Mouse (Mus musculus) kidney, postnatal 36 days (tissue): ENCODE results near the gene Chp1.
A peak's percentile ranks its signal among the peaks of the same experiment; 100 is the strongest.
"Not testable (repeated sequence)": the region's sequence is repeated elsewhere in the genome, so short reads cannot be mapped to it uniquely, and the experiment has no call there.

Source experiments
- DNase-seq, 2 experiments: peaks; one replicate each; pipeline ENCODE4 v3.0.0; 2021 to 2022; ENCODE audit warnings: mixed read lengths in 2 of 2

Chp1 gene

GRCm38 (mm10) chr2:119547522-119548370 lies at the start of gene Chp1, which contains the start of gene Exd1:
TSS of gene Chp1 (plus strand) at chr2:119547697.
TSS of gene Exd1 (minus strand) at chr2:119547627.
- peak; percentile 99 to 100 for DNase-seq

- no peak for DNase-seq
Measured at GRCm38 (mm10) chr2:119498859-119499258, 48.6 kb upstream of the Chp1 start.

GRCm38 (mm10) chr2:119500965-119501652 lies 46.4 kb upstream of the Chp1 start:
- no peak for DNase-seq

GRCm38 (mm10) chr2:119507108-119507507 lies 40.4 kb upstream of the Chp1 start:
- DNase-seq = peak; percentile 14 to 65

- not testable (repeated sequence) for DNase-seq
Measured at GRCm38 (mm10) chr2:119508518-119508917, 39.0 kb upstream of the Chp1 start.

- DNase-seq = peak; percentile 9 to 11
Measured at GRCm38 (mm10) chr2:119510856-119511255, 36.6 kb upstream of the Chp1 start.

GRCm38 (mm10) chr2:119512292-119512691 lies 35.2 kb upstream of the Chp1 start:
- peak in 1 of 2 experiments; percentile 53 for DNase-seq

GRCm38 (mm10) chr2:119514026-119514522 lies 33.4 kb upstream of the Chp1 start:
- no peak for DNase-seq

GRCm38 (mm10) chr2:119516811-119517210 lies 30.7 kb upstream of the Chp1 start:
- no peak for DNase-seq

GRCm38 (mm10) chr2:119520550-119520949 lies 26.9 kb upstream of the Chp1 start:
- DNase-seq = peak in 1 of 2 experiments; percentile 6

GRCm38 (mm10) chr2:119523836-119524235 lies 23.7 kb upstream of the Chp1 start:
- DNase-seq = no peak

GRCm38 (mm10) chr2:119525422-119525821 lies 22.1 kb upstream of the Chp1 start:
- DNase-seq = no peak

GRCm38 (mm10) chr2:119538802-119539201 lies 8.7 kb upstream of the Chp1 start:
- no peak for DNase-seq

GRCm38 (mm10) chr2:119542106-119542505 lies 5.4 kb upstream of the Chp1 start:
- DNase-seq = peak; percentile 83 to 87

- no peak for DNase-seq
Measured at GRCm38 (mm10) chr2:119543656-119544055, 3.8 kb upstream of the Chp1 start.

- peak; percentile 86 to 93 for DNase-seq
Measured at GRCm38 (mm10) chr2:119546848-119547521, 512 bp upstream of the Chp1 start.

GRCm38 (mm10) chr2:119548371-119548660 lies 819 bp downstream of the Chp1 start:
- no peak for DNase-seq

GRCm38 (mm10) chr2:119548691-119549090 lies 1.2 kb downstream of the Chp1 start:
- DNase-seq = peak; percentile 23 to 45

GRCm38 (mm10) chr2:119549678-119550077 lies 2.2 kb downstream of the Chp1 start:
- DNase-seq = no peak

- no peak for DNase-seq
Measured at GRCm38 (mm10) chr2:119558039-119558438, 10.5 kb downstream of the Chp1 start.

GRCm38 (mm10) chr2:119558737-119559340 lies 11.3 kb downstream of the Chp1 start:
- no peak for DNase-seq

GRCm38 (mm10) chr2:119561794-119562193 lies 14.3 kb downstream of the Chp1 start:
- no peak for DNase-seq

GRCm38 (mm10) chr2:119565284-119565683 lies 17.8 kb downstream of the Chp1 start:
- DNase-seq = no peak
